Mouse (Mus musculus) heart, adult 2 months (tissue): Measurements from ENCODE around the gene Hopx. TPM values are rescaled to one million over a fixed set of nuclear protein-coding genes. Genes with fewer than 3 reads are reported as not detected.

Experiments used
- DNase-seq, 2 experiments: peaks; one replicate each; pipeline ENCODE4 v3.0.0; 2021
- H3K27ac ChIP-seq: fragments of 200-600 bp; 2 replicates; pipeline ENCODE4 v1.8.1; 2022
- H3K27me3 ChIP-seq: fragments of 200-500 bp; 2 replicates; pipeline ENCODE4 v1.6.1; 2012; ENCODE audit warnings: mild to moderate bottlenecking, low read length, inconsistent platforms, mixed read lengths; ENCODE audit not compliant: control insufficient read depth, insufficient read depth
- H3K36me3 ChIP-seq: fragments of 200-500 bp; 2 replicates; pipeline ENCODE4 v1.6.1; 2012; ENCODE audit warnings: low read length, inconsistent platforms; ENCODE audit not compliant: control insufficient read depth, insufficient read depth
- H3K4me1 ChIP-seq: fragments of 200-500 bp; 2 replicates; pipeline ENCODE4 v1.6.1; 2011; ENCODE audit warnings: low read length; ENCODE audit not compliant: control insufficient read depth, insufficient read depth
- H3K4me3 ChIP-seq: fragments of 200-600 bp; 2 replicates; pipeline ENCODE4 v1.8.1; 2022
- H3K79me2 ChIP-seq: fragments of 200-500 bp; replicated peaks from 2 replicates; pipeline ENCODE4 v1.6.1; 2012; ENCODE audit warnings: mild to moderate bottlenecking, inconsistent platforms, low read length, moderate library complexity, mixed read lengths; ENCODE audit not compliant: control insufficient read depth, insufficient read depth
- H3K9ac ChIP-seq: fragments of 200-500 bp; 2 replicates; pipeline ENCODE4 v1.6.1; 2012; ENCODE audit warnings: low read depth, mild to moderate bottlenecking, control low read depth, inconsistent platforms, low read length, mixed read lengths
- CTCF ChIP-seq: fragments of 200-600 bp; IDR thresholded peaks from 2 replicates; pipeline ENCODE4 v1.8.1; 2022; ENCODE audit warnings: antibody characterized with exemption, mild to moderate bottlenecking, moderate library complexity
- EP300 ChIP-seq: fragments of 200-500 bp; IDR thresholded peaks from 2 replicates; pipeline ENCODE4 v1.6.1; 2011; ENCODE audit warnings: low read depth, low read length, control low read depth; ENCODE audit not compliant: insufficient read depth
- POLR2A ChIP-seq: fragments of 200-500 bp; IDR thresholded peaks from 2 replicates; pipeline ENCODE4 v1.6.1; 2011; ENCODE audit warnings: mild to moderate bottlenecking, low read depth, low read length, control low read depth; ENCODE audit not compliant: insufficient read depth
- WGBS: fragments of 180-500 bp; shearing (Covaris S2); methylation state at CpG from one replicate; pipeline ENCODE4 v1.1.7; 2018; 5-methylcytosine and 5-hydroxymethylcytosine counted together
- intact Hi-C: fragments of 180-260 bp; cut with DNase I; formaldehyde crosslinking; loops from one replicate; pipeline ENCODE4 v1.15.1; 2025
- polyA plus RNA-seq: library from polyadenylated mRNA; depleted of rRNA; stranded (reverse); fragments of >200 nt; gene quantifications from 2 replicates; pipeline ENCODE4 v1.2.3, GENCODE M21; 2012
- total RNA-seq, 2 experiments: library from RNA; stranded (reverse); gene quantifications; 2 replicates each; pipeline ENCODE4 v1.2.3; 2021

Hopx gene
- total and polyA plus RNA-seq, 3 experiments: 285 to 385 (median 367) TPM

DNA sequence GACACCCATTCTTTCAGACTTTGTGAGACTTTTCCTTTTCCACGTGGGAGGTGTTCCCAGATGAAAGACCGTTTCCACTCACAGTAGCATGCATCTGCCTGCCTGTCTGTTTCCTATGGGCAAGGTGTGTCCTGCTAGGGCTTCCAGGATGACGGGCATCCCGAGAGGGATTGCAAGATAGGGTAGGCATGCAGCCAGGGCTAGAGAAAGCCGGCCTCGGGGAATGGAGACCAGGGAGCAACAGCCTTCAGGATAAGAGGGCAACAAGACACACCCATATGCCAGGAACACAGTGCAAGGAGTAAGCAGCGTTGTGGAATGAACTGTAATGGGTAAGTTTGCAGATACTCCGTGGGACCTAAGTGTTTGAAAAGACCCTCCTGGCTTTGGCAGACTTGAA, 47.6 kb downstream of the Hopx start:
- DNase-seq: no peak

GRCm38 (mm10) chr5:77061372-77062038, 53.4 kb downstream of the Hopx start:
- no peaks in the 10 kb centered on the region for H3K79me2 ChIP-seq
- DNase-seq: peak; percentile 51 to 78
- H3K27me3 ChIP-seq: no peaks in the 10 kb centered on the region
- no peaks in the 10 kb centered on the region for H3K4me1 ChIP-seq
- H3K9ac ChIP-seq: no peak overlapping the region
- intact Hi-C loops: no loop called here
- WGBS: 24% methylated on average over 17 of the region's 17 CpGs
- TF ChIP-seq CTCF (peak; percentile 94), EP300 (no peak)
- H3K4me3 ChIP-seq: no peak overlapping the region
- H3K27ac ChIP-seq: no peak overlapping the region
- no peaks in the 10 kb centered on the region for H3K36me3 ChIP-seq

More for the DNA sequence above, 47.6 kb downstream of the Hopx start:
- 34% methylated on average over 8 of the region's 8 CpGs for WGBS
- no peaks in the 10 kb centered on the region for H3K79me2 ChIP-seq
- TF ChIP-seq CTCF: no peak
- no peak for TF ChIP-seq POLR2A
- no peak for TF ChIP-seq EP300
- H3K4me3 ChIP-seq: no peak overlapping the region
- no peaks in the 10 kb centered on the region for H3K36me3 ChIP-seq
- no peak overlapping the region for H3K9ac ChIP-seq
- intact Hi-C loops: no loop called here
- H3K27me3 ChIP-seq: no peaks in the 10 kb centered on the region
- no peaks in the 10 kb centered on the region for H3K4me1 ChIP-seq
- H3K27ac ChIP-seq: no peak overlapping the region

DNA sequence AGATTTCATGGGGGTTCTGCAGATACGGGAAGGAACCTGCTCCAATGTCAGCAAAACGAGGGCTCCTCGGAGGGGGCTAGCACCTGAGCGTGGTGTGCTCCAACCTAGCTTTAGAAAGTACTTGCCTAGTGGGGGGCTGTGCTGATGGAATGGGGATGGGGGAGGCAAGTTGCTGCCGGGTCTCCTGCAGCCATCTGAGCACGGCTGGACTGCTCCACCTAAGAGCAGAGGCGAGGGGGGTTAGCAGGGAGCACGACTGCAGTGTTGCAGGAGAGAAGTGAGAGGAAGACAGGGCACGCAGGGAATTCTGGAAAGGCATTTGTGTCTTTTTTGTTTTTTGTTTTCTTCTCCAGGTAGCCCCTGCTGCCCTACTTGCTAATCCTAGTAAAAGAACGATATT, 54.6 kb downstream of the Hopx start:
- Histone ChIP-seq H3K4me3 (no peak overlapping the region), H3K79me2 (no peaks in the 10 kb centered on the region), H3K27ac (no peak overlapping the region), H3K36me3 (no peaks in the 10 kb centered on the region), H3K9ac (no peak overlapping the region), H3K27me3 (no peaks in the 10 kb centered on the region), H3K4me1 (no peaks in the 10 kb centered on the region)
- TF ChIP-seq CTCF (no peak), EP300 (no peak), POLR2A (no peak)
- WGBS: 53% methylated on average over 10 of the region's 10 CpGs
- no peak for DNase-seq
- intact Hi-C loops: no loop called here

DNA sequence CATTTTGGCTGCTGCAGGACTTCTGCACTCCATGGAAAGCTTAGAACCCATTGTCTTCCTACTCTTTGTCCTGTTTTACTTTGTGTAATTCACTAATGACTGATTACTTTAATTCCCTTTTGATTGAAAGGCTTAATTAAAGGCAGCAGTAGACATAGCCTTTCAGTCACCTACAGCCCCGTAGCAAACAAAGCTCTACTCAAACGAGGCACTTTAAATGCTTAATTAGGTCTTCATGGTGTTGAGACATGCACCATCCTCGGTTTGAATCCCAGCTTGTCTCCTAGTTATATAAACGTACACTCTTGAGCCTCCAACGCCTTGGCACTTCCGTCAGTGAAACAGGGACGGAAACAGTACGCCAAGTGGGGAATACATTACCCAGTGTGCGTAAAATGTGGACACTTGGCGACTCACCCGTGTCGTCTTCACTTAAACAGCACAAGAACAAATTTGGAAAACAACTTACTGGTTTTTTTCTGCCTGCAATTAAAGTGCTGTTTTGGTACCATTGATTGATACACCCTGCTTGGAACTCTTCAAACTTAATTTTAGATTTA, 58.0 kb downstream of the Hopx start:
- no peaks in the 10 kb centered on the region for H3K27me3 ChIP-seq
- intact Hi-C loops: no loop called here
- no peaks in the 10 kb centered on the region for H3K79me2 ChIP-seq
- TF ChIP-seq CTCF: no peak
- no peak for TF ChIP-seq POLR2A
- TF ChIP-seq EP300: no peak
- no peak for DNase-seq
- no peak overlapping the region for H3K9ac ChIP-seq
- no peaks in the 10 kb centered on the region for H3K36me3 ChIP-seq
- H3K4me3 ChIP-seq: no peak overlapping the region
- H3K27ac ChIP-seq: no peak overlapping the region
- H3K4me1 ChIP-seq: no peaks in the 10 kb centered on the region
- WGBS: 90% methylated on average over 12 of the region's 12 CpGs

DNA sequence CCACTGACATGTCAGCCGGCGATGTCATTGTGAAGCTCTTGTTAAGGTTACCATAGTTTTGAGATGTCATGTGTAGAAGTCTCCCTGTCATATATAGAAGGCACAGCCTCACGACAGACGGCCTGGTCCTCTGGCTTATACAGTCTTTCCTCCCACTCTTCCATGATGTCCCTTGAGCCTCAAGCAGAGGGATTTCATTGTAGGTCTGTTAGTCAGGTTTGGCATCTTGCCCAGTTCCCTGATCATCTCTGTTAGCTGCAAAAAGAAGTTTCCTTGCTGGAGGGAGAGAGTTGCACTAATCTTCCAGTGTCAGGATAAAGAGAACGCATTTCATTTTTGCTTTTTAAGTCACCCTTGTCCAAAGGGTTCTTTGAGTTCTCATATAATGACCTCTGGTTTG, 62.3 kb downstream of the Hopx start:
- 73% methylated on average over 5 of the region's 5 CpGs for WGBS
- TF ChIP-seq EP300: no peak
- no peak for TF ChIP-seq CTCF
- TF ChIP-seq POLR2A: no peak

GRCm38 (mm10) chr5:77044362-77044761, 70.6 kb downstream of the Hopx start:
- H3K27me3 ChIP-seq: no peaks in the 10 kb centered on the region
- intact Hi-C loops: no loop called here
- 54% methylated on average over 5 of the region's 5 CpGs for WGBS
- no peaks in the 10 kb centered on the region for H3K79me2 ChIP-seq
- H3K4me3 ChIP-seq: no peak overlapping the region
- DNase-seq: no peak
- no peak overlapping the region for H3K9ac ChIP-seq
- H3K27ac ChIP-seq: no peak overlapping the region
- H3K36me3 ChIP-seq: no peaks in the 10 kb centered on the region
- no peaks in the 10 kb centered on the region; the same call in 1 of the 2 replicates for H3K4me1 ChIP-seq
- TF ChIP-seq EP300: no peak
- TF ChIP-seq CTCF: no peak
- no peak for TF ChIP-seq POLR2A

More for the DNA sequence above, 62.3 kb downstream of the Hopx start:
- H3K79me2 ChIP-seq: no peaks in the 10 kb centered on the region
- DNase-seq: no peak
- H3K4me3 ChIP-seq: no peak overlapping the region
- no peak overlapping the region for H3K27ac ChIP-seq
- intact Hi-C loops: no loop called here
- H3K36me3 ChIP-seq: no peaks in the 10 kb centered on the region
- H3K27me3 ChIP-seq: no peaks in the 10 kb centered on the region
- no peak overlapping the region for H3K9ac ChIP-seq
- H3K4me1 ChIP-seq: no peaks in the 10 kb centered on the region
